Mouse (Mus musculus) cerebellum, adult 2 months (tissue): Measurements from ENCODE around the gene Wfdc3.

ENCODE experiments used
- CTCF ChIP-seq: fragments of 200-500 bp; IDR thresholded peaks from 2 replicates; pipeline ENCODE4 v1.5.1; 2011; ENCODE audit warnings: low read depth, mild to moderate bottlenecking, control low read depth, low read length, moderate library complexity, borderline replicate concordance; ENCODE audit not compliant: insufficient read depth
- POLR2A ChIP-seq: fragments of 200-500 bp; IDR thresholded peaks from 2 replicates; pipeline ENCODE4 v1.6.1; 2011; ENCODE audit warnings: low read length, control low read depth, borderline replicate concordance; ENCODE audit not compliant: insufficient read depth

DNA sequence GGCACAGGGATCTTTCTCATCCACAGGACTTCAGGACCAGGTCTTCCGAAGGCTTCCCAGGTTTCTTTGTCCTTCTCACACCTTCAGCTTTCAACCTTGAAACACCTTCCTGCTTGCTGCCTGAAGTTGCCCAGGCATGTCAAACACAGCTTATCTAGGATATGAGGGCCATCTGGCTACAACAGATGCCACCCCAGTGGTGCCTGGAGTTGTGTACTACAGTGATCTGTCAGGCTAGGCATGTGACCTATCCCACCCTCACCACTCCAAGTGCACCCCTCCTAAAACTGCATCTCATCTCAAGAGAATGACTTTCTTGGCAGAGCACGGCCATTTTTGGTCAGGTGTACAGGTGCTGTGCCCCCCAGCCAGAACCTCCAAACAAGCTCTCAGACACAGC is 15.8 kb upstream of the Wfdc3 start:
- no peak for TF ChIP-seq CTCF
- no peak for TF ChIP-seq POLR2A
